Mouse (Mus musculus): ENCODE measurements around the gene Myo18a.

DNA sequence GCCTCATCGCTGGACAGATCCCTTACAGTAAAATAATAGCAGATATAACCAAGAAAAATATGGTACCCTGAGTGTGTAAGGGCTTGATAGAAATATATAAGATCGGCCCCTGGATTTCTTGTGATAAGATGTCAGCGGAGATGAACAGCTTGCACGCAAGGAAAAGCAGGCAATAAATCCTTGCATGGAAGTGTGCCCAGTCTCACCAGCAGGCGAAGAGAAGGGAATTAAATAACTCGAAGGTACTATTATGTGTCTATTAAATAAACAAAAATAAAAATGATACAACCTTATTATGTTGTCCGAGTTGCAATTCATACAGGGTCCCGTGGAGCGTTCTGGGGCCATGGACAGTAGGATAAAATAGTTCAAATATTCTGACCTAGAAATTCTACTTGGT is 133.0 kb downstream of the Myo18a start:
- TF ChIP-seq POLR2A (IDR thresholded peaks at IDR 0.05; ENCODE audit: low read depth, low read length) (no peak), CTCF (conservative IDR thresholded peaks at IDR 0.05; ENCODE audit: insufficient read depth, insufficient read length, low read depth, low read length) (no peak)

All from kidney, adult 2 months (tissue).